13 mouse cellular contexts compared by ENCODE assay signal in the genomic region with DNA sequence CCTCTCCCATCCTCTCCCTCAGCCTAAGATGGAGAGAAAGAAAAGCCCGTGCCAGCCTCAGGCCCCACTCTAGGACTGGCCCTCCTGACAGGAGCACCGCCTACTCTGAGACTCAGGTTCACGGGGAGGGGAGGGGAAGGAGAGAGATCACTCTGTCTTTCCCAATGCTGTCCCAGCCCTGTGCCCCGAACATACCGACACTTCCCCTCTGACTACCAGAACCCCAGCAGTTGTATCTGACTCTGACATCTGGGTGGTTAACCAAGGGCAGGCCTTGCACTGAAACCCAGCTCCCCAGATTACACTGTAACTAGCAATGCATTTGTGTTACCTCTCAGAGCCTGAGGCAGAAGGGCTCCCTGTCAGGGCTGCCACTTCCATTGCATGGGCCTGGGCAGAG. TPM values are rescaled to one million over a fixed set of nuclear protein-coding genes. Genes with fewer than 3 reads are reported as not detected.
DNase-seq lines count a peak whose midpoint lies in the region; ATAC-seq and TF ChIP-seq lines count a peak whose summit lies in the region.
"Had no signal": no experiment of that assay in that cellular context is flagged by ENCODE, and none has a peak within 500 bp of the region (broad histone marks: within the 10 kb centered on the region; RNA-seq: fewer than 3 reads in every experiment).

No protein-coding gene starts in this region.

- peak overlapping the region; percentile 22; the same call in 1 of the 2 replicates for H3K27ac ChIP-seq in kidney, embryonic 15.5 days
- peak overlapping the region; percentile 84 for H3K27ac ChIP-seq in MEL (ENCODE audit: control insufficient read depth, low read depth, low read length)
- peak overlapping the region; percentile 53 for H3K27ac ChIP-seq in liver, embryonic 16.5 days (ENCODE audit: low read length)
- no peak overlapping the region for H3K27ac ChIP-seq in embryonic facial prominence, embryonic 10.5 days (replicated peaks)
- H3K27ac ChIP-seq: embryonic facial prominence, embryonic 15.5 days; limb, embryonic 15.5 days had no signal

- no peak overlapping the region for H3K4me3 ChIP-seq in kidney, embryonic 15.5 days (replicated peaks)
- H3K4me3 ChIP-seq in MEL (ENCODE audit: control insufficient read depth in 1 of 2, insufficient read depth in 1 of 2, low read depth in 2 of 2, low read length in 2 of 2) = peak overlapping the region; percentile 30 to 37
- no peak overlapping the region for H3K4me3 ChIP-seq in liver, embryonic 16.5 days (ENCODE audit: low read depth, low read length)
- H3K4me3 ChIP-seq in embryonic facial prominence, embryonic 10.5 days = no peak overlapping the region
- H3K4me3 ChIP-seq: embryonic facial prominence, embryonic 15.5 days; limb, embryonic 15.5 days had no signal

- no peak overlapping the region for H3K4me2 ChIP-seq in kidney, embryonic 15.5 days
- H3K4me2 ChIP-seq in liver, embryonic 16.5 days (ENCODE audit: low read depth, low read length) = no peak overlapping the region
- H3K4me2 ChIP-seq: embryonic facial prominence, embryonic 15.5 days; limb, embryonic 15.5 days had no signal

- TF ChIP-seq RAD21 in MEL (IDR thresholded peaks at IDR 0.05; ENCODE audit: low read depth, low read length) = no peak

- H3K9me3 ChIP-seq in kidney, embryonic 15.5 days (replicated peaks) = no peaks in the 10 kb centered on the region
- no peaks in the 10 kb centered on the region for H3K9me3 ChIP-seq in MEL (replicated peaks; ENCODE audit: insufficient read depth, low read length)
- no peaks in the 10 kb centered on the region for H3K9me3 ChIP-seq in liver, embryonic 16.5 days (replicated peaks; ENCODE audit: control insufficient read depth, low read length)
- no peaks in the 10 kb centered on the region for H3K9me3 ChIP-seq in embryonic facial prominence, embryonic 10.5 days
- H3K9me3 ChIP-seq: embryonic facial prominence, embryonic 15.5 days; limb, embryonic 15.5 days had no signal

- H3K9ac ChIP-seq in kidney, embryonic 15.5 days = no peak overlapping the region
- H3K9ac ChIP-seq in MEL (ENCODE audit: control insufficient read depth, low read depth, low read length, poor library complexity, severe bottlenecking) = peak overlapping the region; percentile 61
- H3K9ac ChIP-seq in liver, embryonic 16.5 days (ENCODE audit: low read depth, low read length) = no peak overlapping the region
- H3K9ac ChIP-seq: embryonic facial prominence, embryonic 15.5 days; limb, embryonic 15.5 days had no signal

- TF ChIP-seq EP300 in MEL (IDR thresholded peaks at IDR 0.05; ENCODE audit: low read depth in 1 of 2, low read length in 2 of 2) = peak; percentile 74 to 79

- peaks cover 25% of the 10 kb centered on the region for H3K36me3 ChIP-seq in kidney, embryonic 15.5 days
- H3K36me3 ChIP-seq in MEL (ENCODE audit: control insufficient read depth in 1 of 2, insufficient read depth in 2 of 2, low read length in 2 of 2) = peaks cover 0 to 13% of the 10 kb centered on the region in 2 experiments; a peak in 2 of 4 replicates
- H3K36me3 ChIP-seq in liver, embryonic 16.5 days (ENCODE audit: control insufficient read depth, insufficient read depth) = no peaks in the 10 kb centered on the region
- peaks cover 62% of the 10 kb centered on the region for H3K36me3 ChIP-seq in embryonic facial prominence, embryonic 10.5 days (replicated peaks)

- no peak for DNase-seq in kidney, postnatal 14 days
- DNase-seq in MEL (ENCODE audit: low read depth, low spot score) = peak; percentile 93
- no peak for DNase-seq in embryonic facial prominence, embryonic 10.5 days (ENCODE audit: low spot score)
- no peak for DNase-seq in cerebellum, postnatal 4 days (ENCODE audit: low spot score in 2 of 2)
- no peak for DNase-seq in layer of hippocampus, adult 11-12 months (ENCODE audit: low spot score)
- DNase-seq: cerebellum, adult 11-12 months had no signal

- H3K79me2 ChIP-seq in MEL (ENCODE audit: control insufficient read depth, insufficient read depth, low read length, poor library complexity) = no peaks in the 10 kb centered on the region

- H3K4me1 ChIP-seq in kidney, embryonic 15.5 days = peaks cover 18% of the 10 kb centered on the region
- H3K4me1 ChIP-seq in MEL (ENCODE audit: control insufficient read depth in 1 of 2, insufficient read depth in 2 of 2, low read length in 2 of 2) = peaks cover 8 to 18% of the 10 kb centered on the region in 2 experiments
- H3K4me1 ChIP-seq in liver, embryonic 16.5 days (ENCODE audit: control insufficient read depth, low read depth, low read length) = peaks cover 22% of the 10 kb centered on the region
- H3K4me1 ChIP-seq in embryonic facial prominence, embryonic 10.5 days = peaks cover 9% of the 10 kb centered on the region; the same call in 1 of the 2 replicates

- 50% methylated on average over 5 of the region's 5 CpGs for WGBS in kidney, embryonic 15.5 days
- 21% methylated on average over 5 of the region's 5 CpGs for WGBS in liver, embryonic 16.5 days (ENCODE audit: insufficient replicate concordance)
- 55% methylated on average over 5 of the region's 5 CpGs for WGBS in embryonic facial prominence, embryonic 10.5 days

- TF ChIP-seq POLR2A in MEL (IDR thresholded peaks at IDR 0.05; ENCODE audit: control insufficient read depth in 1 of 2, insufficient read depth in 1 of 2, low read depth in 1 of 2, low read length in 2 of 2, poor library complexity in 1 of 2) = no peak

- H3K27me3 ChIP-seq in kidney, embryonic 15.5 days = no peaks in the 10 kb centered on the region
- H3K27me3 ChIP-seq in MEL (ENCODE audit: control insufficient read depth in 1 of 2, insufficient read depth in 2 of 2, low read length in 2 of 2) = no peaks in the 10 kb centered on the region
- H3K27me3 ChIP-seq in liver, embryonic 16.5 days (ENCODE audit: control insufficient read depth, insufficient read depth, low read depth, low read length) = no peaks in the 10 kb centered on the region
- no peaks in the 10 kb centered on the region for H3K27me3 ChIP-seq in embryonic facial prominence, embryonic 10.5 days (replicated peaks; ENCODE audit: low read depth, poor library complexity, severe bottlenecking)
- H3K27me3 ChIP-seq: embryonic facial prominence, embryonic 15.5 days; limb, embryonic 15.5 days had no signal

- ATAC-seq in kidney, embryonic 15.5 days (replicated peaks; ENCODE audit: low FRiP score) = no peak
- peak; percentile 55 for ATAC-seq in erythroblast, adult 5-6 weeks (replicated peaks; ENCODE audit: low FRiP score, poor library complexity, severe bottlenecking)
- peak; percentile 73 for ATAC-seq in liver, embryonic 16.5 days (ENCODE audit: low read depth)
- ATAC-seq: activated CD4-positive, CD25-positive, alpha-beta regulatory T cell, adult 4 months; intestine, postnatal 0 days had no signal

- no peak for TF ChIP-seq CTCF in MEL (IDR thresholded peaks at IDR 0.05 in 2 of 3, conservative IDR thresholded peaks at IDR 0.05 in 1 of 3; ENCODE audit: control insufficient read depth in 1 of 3, insufficient read depth in 1 of 3, low read depth in 2 of 3, low read length in 3 of 3, poor library complexity in 1 of 3, severe bottlenecking in 1 of 3)

TF ChIP-seq in MEL, 35 proteins besides CTCF, POLR2A, EP300 and RAD21 (continues in another document):
- TF ChIP-seq POLR2AphosphoS5 (IDR thresholded peaks at IDR 0.05; ENCODE audit: borderline replicate concordance, low read depth, low read length) = no peak
- no peak; the same call in 1 of the 2 replicates for TF ChIP-seq BHLHE40 (IDR thresholded peaks at IDR 0.05; ENCODE audit: borderline replicate concordance, low read depth, low read length)
- peak; percentile 61 for TF ChIP-seq ETS1 (IDR thresholded peaks at IDR 0.05; ENCODE audit: low read depth, low read length)
- peak; percentile 68; the same call in 1 of the 2 replicates for TF ChIP-seq MAZ (IDR thresholded peaks at IDR 0.05; ENCODE audit: low read depth, low read length)
- no peak for TF ChIP-seq JUND (IDR thresholded peaks at IDR 0.05; ENCODE audit: low read depth, low read length)
- 0 out of 2 replicates have a peak, but pooled peaks have one; percentile 19 for TF ChIP-seq USF1 (IDR thresholded peaks at IDR 0.05; ENCODE audit: low read depth, low read length)
- TF ChIP-seq TBP (IDR thresholded peaks at IDR 0.05; ENCODE audit: low read depth, low read length) = peak; percentile 37; the same call in 1 of the 2 replicates
- peak; percentile 77 for TF ChIP-seq RCOR1 (IDR thresholded peaks at IDR 0.05; ENCODE audit: low read depth, low read length)
- no peak for TF ChIP-seq ZKSCAN1 (IDR thresholded peaks at IDR 0.05; ENCODE audit: low read depth, low read length)
- TF ChIP-seq ELF1 (IDR thresholded peaks at IDR 0.05; ENCODE audit: low read depth, low read length) = peak; percentile 50; the same call in 1 of the 2 replicates
- peak; percentile 76; the same call in 1 of the 2 replicates for TF ChIP-seq SIN3A (IDR thresholded peaks at IDR 0.05; ENCODE audit: low read length)
- TF ChIP-seq CHD1 (IDR thresholded peaks at IDR 0.05; ENCODE audit: low read depth, low read length) = no peak
- peak; percentile 78 for TF ChIP-seq TCF12 (IDR thresholded peaks at IDR 0.05; ENCODE audit: low read depth, low read length)
- TF ChIP-seq MYC (IDR thresholded peaks at IDR 0.05; ENCODE audit: low read depth, low read length) = 0 out of 2 replicates have a peak, but pooled peaks have one; percentile 50

RNA-seq across cellular contexts. Expression of gene Cep164, which starts 40.1 kb away (rescaled TPM):
- polyA plus RNA-seq in kidney, embryonic 15.5 days (2015; fragmentation: Nextera tagmentation; extraction: Ambion mirVana) = 28.3 and 30.6 TPM in 2 replicates
- total RNA-seq in MEL (2012; rRNA removed) = 7.8 and 7.9 TPM in 2 replicates
- 10 to 100 TPM in 1 of 2 experiments, not detected in 1; 14.2 TPM for polyA plus RNA-seq in MEL (2012; ENCODE audit: insufficient read depth in 1 of 2, insufficient read length in 2 of 2, low read depth in 1 of 2, low replicate concordance in 2 of 2, missing spikeins in 1 of 2)
- total RNA-seq in erythroblast, adult 5-6 weeks (2015; ENCODE audit: low replicate concordance) = 27.3 and 34.7 TPM in 2 replicates
- 52.8 and 68.6 TPM in 2 replicates for total RNA-seq in erythroblast, adult 5-6 weeks (2017; ENCODE audit: low replicate concordance)
- 5.3 and 5.4 TPM in 2 replicates for polyA plus RNA-seq in liver, embryonic 16.5 days (2015; fragmentation: Nextera tagmentation; extraction: Ambion mirVana)
- 22.8 and 24.4 TPM in 2 replicates for polyA plus RNA-seq in embryonic facial prominence, embryonic 10.5 days (2016; fragmentation: Nextera tagmentation; extraction: Ambion mirVana)

RNA-seq across cellular contexts. Expression of gene Bace1, which starts 50.0 kb away (rescaled TPM):
- polyA plus RNA-seq in kidney, embryonic 15.5 days (2015; fragmentation: Nextera tagmentation; extraction: Ambion mirVana) = 32.9 and 33.9 TPM in 2 replicates
- total RNA-seq in MEL (2012; rRNA removed) = 0.27 and 0.33 TPM in 2 replicates
- 1 to 10 TPM in 1 of 2 experiments, not detected in 1; 4.0 TPM for polyA plus RNA-seq in MEL (2012; ENCODE audit: insufficient read depth in 1 of 2, insufficient read length in 2 of 2, low read depth in 1 of 2, low replicate concordance in 2 of 2, missing spikeins in 1 of 2)
- total RNA-seq in erythroblast, adult 5-6 weeks (2015; ENCODE audit: low replicate concordance) = 1.0 and 25.7 TPM in 2 replicates
- total RNA-seq in erythroblast, adult 5-6 weeks (2017; ENCODE audit: low replicate concordance) = 2.5 and 14.2 TPM in 2 replicates
- polyA plus RNA-seq in liver, embryonic 16.5 days (2015; fragmentation: Nextera tagmentation; extraction: Ambion mirVana) = 7.4 and 9.3 TPM in 2 replicates
- polyA plus RNA-seq in embryonic facial prominence, embryonic 10.5 days (2016; fragmentation: Nextera tagmentation; extraction: Ambion mirVana) = 22.4 and 22.6 TPM in 2 replicates

Comparison
In these comparisons a context has a peak if more than half of its experiments do, and no peak if none do; other contexts are left out.
1. H3K4me3 ChIP-seq: peak in MEL (2 of 2); none in kidney, embryonic 15.5 days (single experiment), liver, embryonic 16.5 days (single experiment) and embryonic facial prominence, embryonic 10.5 days (single experiment).